Mouse (Mus musculus) testis, postnatal 14 days (tissue): ENCODE measurements around the gene Asphd2.
"Not testable (repeated sequence)": the region's sequence is repeated elsewhere in the genome, so short reads cannot be mapped to it uniquely, and the experiment has no call there.

Experiments used
- DNase-seq: peaks from one replicate; pipeline ENCODE4 v3.0.0; 2021; ENCODE audit warnings: low spot score

Gene Asphd2

DNA sequence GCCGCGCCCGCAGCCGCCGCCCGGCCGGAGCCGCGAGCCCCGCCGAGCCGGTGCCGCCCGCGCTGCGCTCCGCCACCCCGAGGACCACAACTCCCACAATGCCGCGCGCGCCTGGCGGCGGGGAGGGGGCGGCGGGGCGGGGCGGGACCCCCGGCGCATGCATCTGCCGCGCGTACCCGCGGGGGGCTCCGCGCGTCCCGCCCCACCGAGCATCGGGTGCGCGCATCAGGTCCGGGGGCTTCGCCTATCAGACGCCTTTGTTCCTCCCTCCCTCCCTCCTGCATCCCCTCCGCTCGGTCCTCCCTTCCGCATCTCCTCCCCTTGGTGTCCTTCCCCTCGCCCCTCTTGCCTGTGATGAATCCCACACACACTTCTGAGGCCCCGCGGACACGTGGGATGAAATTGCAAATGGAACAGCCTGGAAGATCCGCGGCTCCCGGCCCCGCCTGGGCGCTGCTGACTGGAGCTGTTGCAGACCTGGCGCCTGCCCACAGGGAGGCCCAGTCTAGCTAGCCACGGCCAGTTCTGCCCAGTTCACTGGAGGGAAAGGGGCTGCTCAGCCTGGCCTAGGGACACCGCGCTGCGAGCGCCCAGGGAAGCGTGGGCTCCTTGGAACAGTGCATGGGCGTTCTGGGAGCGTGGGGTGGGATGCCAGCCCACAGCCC lies at the start of gene Asphd2:
TSS of gene Asphd2 (minus strand) at position 88 of the 665 bp plus-strand sequence.
- no peak for DNase-seq

DNA sequence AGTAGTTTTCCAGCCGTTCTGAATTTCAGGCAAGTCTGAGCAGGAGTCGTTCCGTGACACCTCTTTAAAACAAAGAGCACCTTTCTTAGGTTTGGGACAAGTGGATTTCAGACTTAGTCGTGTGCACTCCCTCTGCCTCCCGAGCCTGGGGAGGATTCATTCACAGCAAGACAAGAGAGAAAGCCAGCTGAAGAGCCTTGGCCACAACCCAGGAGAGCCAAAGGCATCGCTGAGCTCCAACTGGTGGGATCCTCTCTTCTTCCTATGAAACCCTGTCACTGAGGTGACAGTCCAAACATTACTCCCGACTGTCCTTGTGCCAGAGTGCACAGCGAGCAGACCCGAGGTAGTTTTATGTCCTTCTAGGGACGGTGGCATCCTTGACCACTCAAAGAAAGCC lies 43.9 kb upstream of the Asphd2 start:
- no peak for DNase-seq

DNA sequence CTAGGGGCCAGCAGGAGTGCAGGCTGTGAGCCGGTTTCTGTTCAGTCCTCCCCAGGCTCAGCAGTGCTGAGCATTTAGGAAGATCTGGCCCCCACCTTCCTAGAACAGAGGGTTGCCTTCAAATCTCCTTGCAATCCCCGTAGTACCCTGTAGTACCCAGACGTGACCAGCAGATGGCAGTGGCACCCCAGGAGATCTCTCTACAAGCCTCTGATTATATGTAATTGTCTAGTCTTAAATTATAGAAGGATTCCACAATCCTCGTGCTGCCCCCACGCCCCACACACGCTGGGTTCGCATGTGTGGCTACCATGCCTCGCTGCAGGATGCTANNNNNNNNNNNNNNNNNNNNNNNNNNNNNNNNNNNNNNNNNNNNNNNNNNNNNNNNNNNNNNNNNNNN lies 38.3 kb upstream of the Asphd2 start:
- peak; percentile 33 for DNase-seq

DNA sequence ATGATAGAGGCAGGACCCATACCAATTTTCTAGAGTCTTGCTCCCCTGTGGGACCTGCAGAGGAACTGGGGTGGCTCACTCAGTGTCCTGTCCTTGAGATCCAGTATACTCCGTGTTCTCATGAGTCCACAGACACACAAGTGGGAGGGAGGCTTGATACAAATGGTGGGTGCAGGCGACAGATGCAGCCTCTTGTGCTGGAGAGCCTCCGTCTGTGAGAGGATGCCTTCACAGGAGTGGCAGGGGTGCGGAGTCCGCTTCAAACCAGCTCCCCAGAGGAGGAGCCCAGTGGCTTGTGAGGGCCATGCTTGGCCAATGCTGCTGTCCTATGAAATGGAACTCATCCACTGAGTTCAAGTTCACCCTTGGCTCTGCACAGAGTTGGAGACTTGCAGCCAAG lies 37.4 kb upstream of the Asphd2 start:
- no peak for DNase-seq

GRCm38 (mm10) chr5:112431120-112431775 lies 36.6 kb upstream of the Asphd2 start:
- no peak for DNase-seq

DNA sequence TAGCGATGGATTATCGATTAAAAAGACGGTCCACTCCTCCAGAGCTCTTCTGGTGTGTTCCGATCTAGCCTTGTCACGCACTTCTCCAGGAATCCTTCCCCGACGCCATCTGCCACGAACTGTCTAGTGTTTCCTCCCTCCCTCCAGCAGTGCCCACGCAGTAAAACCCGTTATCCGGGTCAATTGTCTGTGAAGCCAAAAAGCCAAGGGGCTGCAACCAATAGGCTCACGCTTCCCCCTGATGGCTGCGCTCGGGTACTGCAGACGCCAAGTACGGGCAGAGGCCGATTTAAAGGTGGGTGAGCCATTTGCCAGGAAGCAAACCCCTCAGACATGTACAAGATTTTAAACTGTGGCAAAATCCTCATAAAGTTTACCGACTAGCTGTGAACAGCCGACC lies 34.3 kb upstream of the Asphd2 start:
- peak; percentile 21 for DNase-seq

GRCm38 (mm10) chr5:112427283-112427682 lies 32.6 kb upstream of the Asphd2 start:
- DNase-seq: peak; percentile 42

GRCm38 (mm10) chr5:112426635-112427034 lies 32.0 kb upstream of the Asphd2 start:
- no peak for DNase-seq

DNA sequence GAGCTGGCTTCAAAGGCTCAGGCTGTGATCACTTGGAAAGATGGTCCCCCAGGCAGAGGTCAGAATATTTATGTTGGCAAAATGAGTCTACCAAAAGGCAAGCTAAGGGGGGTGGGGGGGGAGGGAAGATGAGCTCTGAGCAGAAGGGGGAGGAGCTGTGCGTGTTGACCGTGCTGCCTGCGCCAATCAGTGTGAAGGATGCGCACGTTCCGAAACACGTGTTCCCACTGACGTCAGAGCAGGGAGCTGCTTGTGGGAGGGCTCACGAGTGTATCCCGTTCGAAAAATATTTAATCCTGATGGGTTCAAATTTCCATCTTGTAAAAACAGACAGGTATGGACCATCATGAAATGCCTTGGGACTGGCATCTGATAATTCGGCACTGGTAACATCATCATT lies 24.9 kb upstream of the Asphd2 start:
- DNase-seq: peak; percentile 56

DNA sequence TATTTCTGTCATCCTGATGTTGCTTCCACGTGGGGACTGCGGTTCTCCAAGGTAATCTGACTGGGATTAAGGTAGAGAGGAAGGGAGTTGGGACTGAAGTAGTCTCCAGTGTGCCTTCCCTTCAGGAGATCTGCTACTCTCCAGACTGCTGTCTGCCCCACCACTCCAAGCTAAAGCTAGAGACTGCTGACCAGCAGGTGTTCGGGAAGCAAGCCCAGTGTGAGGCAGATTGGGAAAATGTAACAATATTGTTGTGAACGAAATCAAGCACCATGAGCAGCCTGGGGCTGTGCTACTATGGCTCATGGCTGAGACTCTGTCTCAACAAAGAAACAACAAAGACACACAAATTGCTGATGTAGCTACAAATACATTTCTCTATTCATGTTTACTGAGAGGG lies 23.4 kb upstream of the Asphd2 start:
- no peak for DNase-seq

GRCm38 (mm10) chr5:112416673-112417072 lies 22.0 kb upstream of the Asphd2 start:
- DNase-seq: no peak

- not testable (repeated sequence) for DNase-seq
Measured at GRCm38 (mm10) chr5:112412781-112413180, 18.1 kb upstream of the Asphd2 start.

- DNase-seq: no peak
Measured at GRCm38 (mm10) chr5:112411514-112412335, 17.1 kb upstream of the Asphd2 start.

- no peak for DNase-seq
Measured at GRCm38 (mm10) chr5:112411072-112411471, 16.4 kb upstream of the Asphd2 start.

GRCm38 (mm10) chr5:112409274-112409673 lies 14.6 kb upstream of the Asphd2 start:
- DNase-seq: no peak

DNA sequence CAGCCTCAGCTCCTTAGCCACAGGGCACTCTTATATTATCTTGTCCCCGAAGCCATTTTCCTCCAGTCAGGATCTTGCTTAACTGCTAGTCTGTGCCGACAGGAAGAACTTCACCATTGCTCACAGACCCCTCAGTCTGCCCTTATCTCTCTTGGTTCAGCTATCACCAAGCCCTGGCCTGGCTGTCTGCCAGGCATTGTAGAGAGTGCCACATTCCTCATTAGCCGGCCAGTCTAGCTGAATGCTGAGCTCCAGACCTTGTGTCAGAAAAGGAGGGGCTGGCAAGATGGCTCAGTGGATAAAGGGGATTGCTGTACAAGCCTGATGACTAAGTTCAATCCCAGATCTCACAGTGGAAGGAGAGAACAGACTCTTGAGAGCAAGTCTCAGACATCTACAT lies 11.4 kb upstream of the Asphd2 start:
- DNase-seq: no peak

DNA sequence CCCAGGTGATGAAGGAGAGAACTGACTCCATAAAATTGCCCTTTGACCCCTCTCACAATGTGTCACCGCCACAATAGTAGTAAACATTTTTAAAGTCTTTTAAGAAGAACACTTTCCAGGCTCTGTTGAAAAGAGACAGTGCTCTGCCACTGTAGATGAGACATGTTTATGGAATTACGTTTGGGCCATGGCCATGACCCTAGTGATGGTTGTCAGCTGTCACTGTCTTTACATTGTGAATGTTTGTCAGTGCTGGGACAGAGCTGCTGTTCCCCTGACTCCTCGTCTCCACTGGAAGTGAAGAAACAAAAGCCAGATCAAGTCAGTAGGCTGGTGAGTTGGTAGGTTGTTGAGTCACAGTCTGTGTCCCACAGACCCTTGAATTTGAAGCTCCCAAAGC lies 7.8 kb upstream of the Asphd2 start:
- no peak for DNase-seq

DNA sequence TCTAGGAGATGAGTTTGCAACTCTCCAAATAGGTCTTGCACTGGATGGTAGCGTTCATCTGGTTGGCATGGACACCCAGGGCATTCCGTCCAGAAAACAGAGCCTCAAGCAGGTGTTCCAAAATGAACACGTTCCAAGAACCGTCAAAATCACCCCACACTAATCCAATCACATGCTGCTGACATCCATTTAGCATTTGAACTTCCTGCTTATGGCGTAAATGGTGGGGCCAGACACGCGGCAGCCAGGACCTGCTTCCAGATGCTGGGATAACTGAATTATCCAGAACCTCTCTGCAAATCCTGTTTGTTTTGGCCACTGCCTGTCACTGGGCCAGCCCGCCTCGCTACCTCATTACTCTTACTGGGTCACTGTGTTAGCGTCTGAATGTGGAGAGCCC lies 4.6 kb upstream of the Asphd2 start:
- DNase-seq: no peak

- DNase-seq: no peak
Measured at GRCm38 (mm10) chr5:112396066-112396465, 1.4 kb upstream of the Asphd2 start.

DNA sequence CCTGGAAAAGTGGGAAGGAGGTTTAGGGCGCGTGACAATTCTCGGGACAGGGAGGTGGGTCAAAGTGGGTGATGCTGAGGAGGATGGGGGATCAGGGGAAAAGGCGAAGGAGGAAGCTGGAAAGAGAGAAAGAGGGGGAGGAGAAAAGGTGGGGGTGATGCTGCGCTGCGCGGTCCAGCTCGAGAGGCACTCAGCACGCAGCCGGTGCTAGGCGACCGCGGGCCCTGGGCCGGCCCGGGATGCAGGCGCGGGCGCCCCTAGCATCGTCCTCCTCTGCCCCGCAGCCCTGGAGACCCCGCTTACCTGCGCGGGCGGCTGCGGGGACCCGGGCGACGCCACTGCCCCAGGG lies 277 bp downstream of the Asphd2 start:
- DNase-seq: no peak

- no peak for DNase-seq
Measured at GRCm38 (mm10) chr5:112393741-112394414, 788 bp downstream of the Asphd2 start.

DNA sequence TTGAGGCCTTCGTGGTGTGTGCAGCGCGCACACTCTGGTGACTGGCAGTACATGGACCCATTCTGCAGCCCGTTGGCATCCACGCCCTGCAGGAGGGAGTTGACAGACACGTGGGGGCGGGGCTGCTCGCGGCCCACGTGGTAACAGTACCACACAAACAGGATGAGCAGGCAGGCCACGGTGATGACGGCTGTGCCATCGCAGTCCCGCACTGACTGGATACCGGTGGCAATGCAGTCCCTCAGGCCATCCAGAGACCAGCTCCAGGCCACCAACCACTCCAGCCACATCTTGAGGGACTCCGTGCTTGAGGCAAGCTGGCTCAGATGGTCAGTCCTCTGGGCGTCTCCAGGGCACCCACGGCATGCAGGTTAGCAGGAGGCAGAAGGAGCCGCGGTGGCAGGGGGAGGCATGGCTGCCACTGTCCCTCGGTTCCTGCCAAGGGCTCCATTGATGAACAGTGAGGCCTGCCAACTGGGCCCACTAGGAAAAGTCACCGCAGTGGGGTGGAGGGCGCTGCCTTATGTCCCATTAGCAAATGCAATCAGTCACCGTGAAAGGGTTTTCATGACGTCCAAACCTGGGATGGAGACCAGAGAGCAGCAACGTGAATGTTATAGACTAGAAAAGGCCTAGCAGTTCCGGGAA lies 2.9 kb downstream of the Asphd2 start:
- DNase-seq: no peak
